Mouse (Mus musculus) brain, embryonic 14.5 days (tissue): Measurements from ENCODE around the gene Blm. TPM values are rescaled to one million over a fixed set of nuclear protein-coding genes. Genes with fewer than 3 reads are reported as not detected.
A peak's percentile ranks its signal among the peaks of the same experiment; 100 is the strongest.

Experiments
- DNase-seq: peaks from one replicate; pipeline ENCODE4 v3.0.0-alpha.2; 2011; ENCODE audit warnings: low read depth
- CTCF ChIP-seq: fragments of 200-500 bp; IDR thresholded peaks from 2 replicates; pipeline ENCODE4 v1.5.1; 2012; ENCODE audit warnings: inconsistent platforms, mild to moderate bottlenecking, moderate library complexity, borderline replicate concordance; ENCODE audit not compliant: insufficient read depth, insufficient read length; ENCODE audit errors: extremely low read depth
- POLR2A ChIP-seq: fragments of 200-500 bp; IDR thresholded peaks from 2 replicates; pipeline ENCODE4 v1.6.1; 2012; ENCODE audit warnings: mild to moderate bottlenecking, inconsistent platforms, borderline replicate concordance; ENCODE audit not compliant: poor library complexity, insufficient read depth, insufficient read length, severe bottlenecking; ENCODE audit errors: extremely low read depth
- polyA plus RNA-seq: library from polyadenylated mRNA; depleted of rRNA; stranded (reverse); fragments of >200 nt; gene quantifications from 2 replicates; pipeline ENCODE4 v1.2.3, GENCODE M21; 2012

Blm gene
- polyA plus RNA-seq, 1 experiment, result 11.7 TPM

DNA sequence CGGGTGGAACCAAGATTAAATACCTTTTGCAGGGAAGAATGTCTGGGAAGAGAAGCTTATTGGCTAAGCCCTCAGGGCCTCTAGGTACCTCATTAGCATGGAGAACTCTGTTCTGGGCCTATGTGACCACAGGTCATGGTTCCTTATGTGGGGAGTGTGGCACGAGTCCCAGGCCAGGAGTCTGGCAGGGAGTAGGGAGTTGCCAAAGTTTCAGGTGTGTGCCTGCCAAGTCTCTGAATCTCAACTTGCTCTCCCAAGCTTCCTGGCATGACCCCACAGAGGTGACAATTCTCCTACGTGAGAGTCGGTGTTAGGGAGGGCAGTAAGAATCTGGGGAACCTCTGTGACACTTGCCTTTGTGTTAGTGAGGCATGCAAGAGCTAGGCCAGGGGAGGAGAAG, 22.2 kb upstream of the Blm start:
- DNase-seq, result no peak
- TF ChIP-seq POLR2A, result no peak
- TF ChIP-seq CTCF, result no peak

DNA sequence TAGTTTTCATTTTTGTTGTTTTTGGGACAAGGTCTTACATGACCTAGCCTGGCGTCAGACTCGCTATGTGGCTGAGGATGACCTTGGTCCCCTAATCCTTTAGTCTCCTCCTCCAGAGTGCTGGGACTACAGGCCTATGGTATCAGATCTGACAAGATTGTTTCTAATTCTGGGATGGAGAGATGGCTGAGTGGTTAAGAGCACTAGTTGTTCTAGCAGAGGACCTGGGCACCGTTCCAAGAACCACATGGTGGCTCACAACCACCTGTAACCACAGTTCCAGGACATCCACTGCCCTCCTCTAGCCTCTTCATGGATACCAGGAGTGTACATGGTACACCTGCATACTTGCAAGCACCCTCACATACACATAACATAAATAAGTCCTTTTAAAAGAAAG, 21.2 kb upstream of the Blm start:
- DNase-seq, result no peak
- no peak for TF ChIP-seq CTCF
- no peak for TF ChIP-seq POLR2A

DNA sequence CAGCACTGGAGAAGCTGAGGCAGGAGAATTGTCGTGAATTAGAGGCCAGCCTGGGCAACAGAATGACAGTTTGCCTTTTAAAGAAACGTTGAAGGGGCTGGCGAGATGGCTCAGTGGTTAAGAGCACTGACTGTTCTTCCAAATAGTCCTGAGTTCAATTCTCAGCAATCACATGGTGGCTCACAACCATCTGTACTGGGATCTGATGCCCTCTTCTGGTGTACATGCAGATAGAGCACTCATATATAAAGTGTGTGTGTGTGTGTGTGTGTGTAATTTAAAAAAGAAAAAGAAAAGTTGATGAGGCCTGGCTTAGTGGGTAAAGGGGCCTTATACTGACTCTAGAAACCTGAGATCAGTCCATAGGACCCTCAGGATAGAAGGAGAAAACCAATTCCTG, 20.2 kb upstream of the Blm start:
- no peak for TF ChIP-seq POLR2A
- no peak for TF ChIP-seq CTCF
- DNase-seq, result no peak

DNA sequence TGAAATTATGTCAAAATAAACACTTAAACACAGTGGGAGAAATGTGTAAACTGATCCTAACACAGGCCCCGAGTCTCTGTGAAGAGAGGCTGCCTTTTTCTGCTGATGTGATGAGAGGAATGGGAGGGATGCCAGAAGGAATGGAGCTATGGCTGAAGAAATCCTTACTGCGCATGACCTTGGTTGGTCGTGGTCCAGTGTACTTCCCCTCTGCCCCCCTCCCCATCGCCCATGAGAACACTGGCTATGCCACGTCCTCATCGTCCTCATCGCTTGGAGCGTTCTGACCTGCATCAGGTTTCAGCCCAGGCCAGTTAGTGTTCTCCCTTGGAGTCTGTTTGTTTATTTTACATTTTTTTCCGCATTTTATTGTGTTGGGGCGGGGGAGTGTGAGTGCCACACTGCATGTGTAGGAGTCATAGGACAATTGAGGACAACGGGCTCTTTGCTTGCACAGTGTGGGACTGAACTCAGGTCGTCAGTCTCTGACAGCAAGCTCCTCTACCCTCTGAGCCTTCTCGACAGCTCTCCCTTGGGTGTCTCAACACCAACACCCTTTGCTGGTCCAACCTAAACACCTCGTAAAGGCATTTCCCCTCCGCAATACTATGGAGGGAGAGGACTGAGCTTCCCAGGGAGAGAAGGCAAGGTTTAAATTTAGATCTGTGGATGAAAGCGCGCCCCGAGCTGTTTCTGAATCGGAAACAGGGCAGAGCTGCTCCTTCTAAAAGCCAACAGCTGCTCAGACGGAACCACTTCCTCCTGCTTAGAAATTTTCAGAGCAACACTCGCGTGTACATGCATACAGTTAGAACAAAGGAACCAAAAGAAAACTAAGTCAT, 19.5 kb upstream of the Blm start:
- DNase-seq, result peak; percentile 13
- TF ChIP-seq CTCF (no peak), POLR2A (no peak)

DNA sequence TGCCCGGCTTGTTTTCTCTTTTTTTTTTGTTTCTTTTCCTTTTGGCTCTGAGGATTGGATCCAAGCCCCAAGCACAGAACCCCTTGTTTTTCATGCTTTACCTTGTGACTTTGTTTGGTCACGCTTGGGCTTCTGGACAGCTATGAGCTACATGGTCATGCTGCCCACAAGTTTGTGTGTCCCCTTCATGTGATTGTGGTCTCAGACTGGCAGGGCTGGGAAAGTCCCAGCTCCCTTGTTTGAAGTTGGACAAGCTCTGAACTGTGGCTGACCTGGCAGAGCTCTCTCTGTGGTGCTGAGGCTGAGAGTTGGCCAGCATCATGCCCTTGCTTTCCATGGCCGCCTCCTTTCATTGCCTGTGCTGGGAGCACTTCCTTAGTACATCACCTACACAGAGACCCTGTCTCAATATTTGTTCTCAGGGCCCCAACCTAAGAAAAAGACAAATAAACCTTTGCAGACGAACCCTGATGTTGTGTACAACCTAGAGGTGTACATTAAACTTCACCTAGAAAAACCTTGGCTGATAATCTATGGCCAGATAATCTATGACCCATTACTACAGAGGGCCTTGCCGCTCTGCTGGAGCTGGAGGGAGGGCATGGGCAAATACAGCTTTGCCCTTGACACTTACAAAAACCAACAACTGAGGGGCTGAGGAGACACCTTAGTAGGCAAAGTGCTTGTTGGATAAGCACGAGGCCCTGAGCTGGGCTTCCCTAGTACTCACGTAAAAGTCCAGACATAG, 13.8 kb upstream of the Blm start:
- no peak for TF ChIP-seq POLR2A
- TF ChIP-seq CTCF, result no peak
- no peak for DNase-seq

DNA sequence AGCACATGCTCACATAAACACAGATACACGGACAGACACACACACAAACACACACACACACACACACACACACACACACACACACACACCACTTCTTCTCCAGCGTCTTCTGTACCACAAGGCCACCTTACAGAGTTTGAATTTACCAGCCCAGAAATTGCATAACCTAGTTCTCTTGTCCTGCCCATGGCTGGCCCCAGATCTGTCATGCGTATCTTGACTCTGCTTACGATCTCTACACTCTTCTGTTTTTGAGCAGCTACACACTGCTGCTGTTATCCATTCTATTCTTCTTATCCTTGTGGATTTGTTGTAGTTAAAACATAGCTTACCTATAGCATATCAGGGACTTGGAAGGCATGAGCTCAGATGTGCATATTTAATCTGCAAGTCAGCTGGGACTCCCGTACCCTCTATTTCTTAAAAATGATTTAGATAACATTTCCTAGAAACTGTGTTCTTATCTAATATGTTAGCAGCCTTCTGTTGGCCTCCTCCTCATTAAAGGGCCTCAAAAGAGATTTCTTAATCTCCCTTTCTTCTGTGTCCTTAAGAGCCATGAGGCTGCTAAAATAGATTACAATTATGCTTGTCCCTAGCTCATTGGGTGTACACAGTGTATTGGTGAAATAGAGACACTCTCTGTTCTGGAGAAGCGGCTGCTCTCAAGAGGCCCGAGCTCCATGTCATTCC, 7.4 kb upstream of the Blm start:
- TF ChIP-seq CTCF (no peak), POLR2A (no peak)
- DNase-seq, result no peak

DNA sequence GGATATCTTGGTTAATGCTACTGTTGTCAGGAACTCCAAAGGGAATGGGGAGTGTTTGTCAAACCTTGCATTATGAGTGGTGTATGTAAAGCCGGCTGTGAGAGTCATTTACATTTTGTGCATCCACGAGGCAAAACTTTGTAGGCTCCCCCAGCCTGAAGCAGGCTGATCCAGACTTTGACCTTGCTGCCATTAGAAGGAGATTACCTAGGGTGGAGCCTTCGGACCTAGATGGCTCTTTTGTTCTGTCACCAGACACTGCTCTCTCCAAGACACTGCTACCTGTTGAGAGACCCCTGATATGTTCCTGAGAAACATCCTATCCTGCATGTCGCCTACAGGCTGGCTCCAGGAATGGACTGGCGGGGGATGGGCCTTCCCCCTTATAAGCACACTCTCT, 4.7 kb upstream of the Blm start:
- no peak for DNase-seq
- TF ChIP-seq CTCF, result no peak
- no peak for TF ChIP-seq POLR2A

DNA sequence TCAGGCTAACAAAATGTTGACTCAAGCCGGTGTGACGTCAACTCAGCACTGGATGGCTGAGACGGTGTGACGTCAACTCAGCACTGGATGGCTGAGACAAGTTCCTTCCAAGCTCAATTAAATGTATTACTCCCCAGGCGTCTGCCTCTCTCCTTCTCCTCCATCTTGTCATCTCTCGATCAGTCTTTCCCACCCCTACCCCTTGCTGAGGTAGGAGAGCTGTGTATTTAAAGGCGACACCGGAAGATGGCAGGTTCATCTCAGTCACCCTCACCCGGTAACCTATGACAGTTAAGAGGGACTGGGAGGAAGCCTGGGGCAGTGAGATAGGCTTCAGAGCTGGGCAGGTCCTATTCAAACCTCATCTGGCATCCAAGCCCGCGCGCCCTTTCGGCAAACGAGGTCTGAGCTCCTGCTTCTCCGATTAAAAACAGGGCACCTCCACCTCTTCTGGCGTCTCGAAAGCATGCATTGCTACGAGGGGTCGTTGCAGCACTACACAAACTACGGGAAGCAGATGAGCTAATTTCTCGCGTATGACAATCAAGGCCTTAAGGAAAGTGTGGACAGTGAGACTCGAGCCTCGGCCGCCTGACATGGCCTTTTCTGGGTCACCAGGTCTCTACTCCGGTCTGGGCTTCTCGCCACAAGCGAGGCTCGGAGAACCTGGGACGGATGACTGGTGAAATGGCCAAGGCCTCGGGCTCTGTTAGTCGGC, 469 bp downstream of the Blm start:
- TF ChIP-seq POLR2A (no peak), CTCF (no peak)
- peak; percentile 62 for DNase-seq

DNA sequence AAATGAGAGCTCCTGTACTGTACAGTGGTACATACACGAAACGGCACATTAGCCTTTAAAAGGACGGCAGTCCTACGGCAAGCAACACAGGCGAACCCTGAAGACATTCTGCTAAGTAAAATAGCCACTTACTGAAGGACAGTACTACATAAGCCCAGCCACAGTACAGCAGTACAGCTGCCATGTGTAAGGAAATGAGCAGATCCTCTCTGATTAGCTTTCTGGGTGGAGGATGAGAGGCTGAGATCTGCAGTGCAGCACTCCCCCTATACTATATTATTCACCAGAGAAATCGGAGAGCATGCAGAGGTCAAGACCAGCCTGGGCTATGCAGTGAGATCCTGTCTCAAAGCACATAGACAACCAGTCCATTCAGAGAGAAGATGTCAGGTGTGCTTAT, 3.8 kb downstream of the Blm start:
- no peak for DNase-seq
- TF ChIP-seq CTCF (no peak), POLR2A (no peak)

DNA sequence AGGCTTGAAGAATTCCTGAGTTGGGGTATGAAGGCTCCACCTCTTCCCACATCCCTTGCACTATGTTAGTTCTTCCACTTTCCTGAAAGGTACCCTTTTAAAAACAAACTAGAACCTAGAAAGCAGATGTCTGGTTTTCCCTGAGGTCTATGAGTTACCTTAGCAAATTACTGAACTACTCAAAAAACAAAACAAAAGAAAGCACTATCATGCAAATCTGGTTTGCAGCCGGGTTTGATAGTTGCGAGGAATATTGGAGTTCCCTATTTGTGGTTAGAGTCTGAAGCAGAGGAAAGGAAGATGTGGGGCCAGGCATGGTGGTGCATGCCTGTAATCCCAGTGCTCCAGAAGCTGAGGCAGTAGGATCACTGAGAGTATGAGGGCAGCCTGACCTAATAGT, 4.3 kb downstream of the Blm start:
- TF ChIP-seq POLR2A (no peak), CTCF (no peak)
- no peak for DNase-seq

DNA sequence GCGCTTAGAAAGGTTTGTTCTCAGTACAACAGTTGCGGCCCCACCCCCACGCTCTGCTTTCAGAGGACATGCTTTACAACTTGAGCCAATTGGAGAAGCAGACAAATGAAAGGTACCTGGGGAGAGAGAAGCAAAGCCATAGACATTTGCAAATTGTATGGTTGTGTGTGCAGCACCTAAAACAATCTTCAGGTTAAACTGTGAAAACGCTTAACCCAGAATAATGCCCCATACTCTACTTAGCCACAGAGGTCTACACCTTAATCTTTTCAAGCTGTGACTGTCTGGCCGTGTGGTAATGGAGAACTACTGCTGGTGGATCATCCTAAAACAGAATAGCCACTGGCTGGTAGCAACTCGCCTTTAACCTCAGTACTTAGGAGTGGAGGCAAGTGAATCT, 8.2 kb downstream of the Blm start:
- no peak for DNase-seq
- TF ChIP-seq CTCF (no peak), POLR2A (no peak)
